Mouse (Mus musculus) telencephalon, adult 2 months (tissue): ENCODE measurements at regions not wholly inside any gene's neighbourhood (a gene's known extent, or its start where the extent isn't known, plus 50 kb on each side); places are given as distances from the start of the nearest gene placed in this dataset.

Source experiments
- DNase-seq: peaks from one replicate; pipeline ENCODE4 v3.0.0-alpha.2; 2011; ENCODE audit warnings: low read depth, low spot score

DNA sequence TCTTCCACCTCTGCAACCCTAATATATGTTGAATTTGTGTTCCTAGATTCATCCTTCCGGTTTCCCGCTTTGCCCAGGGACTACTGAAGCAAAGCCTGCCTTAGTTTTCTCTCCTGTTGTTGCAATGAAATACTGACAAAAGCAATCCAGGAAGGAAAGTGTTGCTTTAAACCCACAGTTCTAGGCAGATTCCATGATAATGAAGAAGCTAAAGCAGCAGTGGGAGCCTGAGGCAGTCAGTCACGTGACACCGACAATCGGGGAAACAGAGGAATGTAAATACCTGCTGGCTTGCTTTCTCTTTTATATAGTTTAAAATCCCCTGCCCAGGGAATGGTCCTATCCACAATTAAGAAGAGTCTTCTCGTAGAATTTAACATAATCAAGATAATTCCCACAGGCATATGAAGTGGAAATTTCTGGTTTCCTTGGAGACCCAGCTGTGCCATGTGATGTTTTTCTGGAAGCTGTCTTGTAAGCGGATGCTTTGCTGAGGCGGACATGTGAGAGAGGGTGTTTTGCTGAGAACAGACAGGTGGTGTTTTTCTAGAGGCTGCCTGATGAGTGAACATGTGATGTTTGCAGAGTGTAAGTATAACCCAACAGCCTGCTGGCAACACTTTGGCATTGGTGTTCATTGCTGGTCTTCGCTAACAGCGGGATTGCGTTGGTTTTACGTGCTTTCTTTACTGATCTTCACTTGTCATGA, 398.0 kb downstream of the Prim2 start:
- peak; percentile 82 for DNase-seq

- DNase-seq, result no peak
Measured at GRCm38 (mm10) chr1:33269162-33269561, 400.4 kb downstream of the Prim2 start.

GRCm38 (mm10) chr1:33265731-33266415, 403.7 kb downstream of the Prim2 start:
- no peak for DNase-seq

- peak; percentile 33 for DNase-seq
Measured at GRCm38 (mm10) chr1:33249474-33249873, 420.1 kb downstream of the Prim2 start.

GRCm38 (mm10) chr1:33247076-33247475, 422.5 kb downstream of the Prim2 start:
- DNase-seq, result no peak

DNA sequence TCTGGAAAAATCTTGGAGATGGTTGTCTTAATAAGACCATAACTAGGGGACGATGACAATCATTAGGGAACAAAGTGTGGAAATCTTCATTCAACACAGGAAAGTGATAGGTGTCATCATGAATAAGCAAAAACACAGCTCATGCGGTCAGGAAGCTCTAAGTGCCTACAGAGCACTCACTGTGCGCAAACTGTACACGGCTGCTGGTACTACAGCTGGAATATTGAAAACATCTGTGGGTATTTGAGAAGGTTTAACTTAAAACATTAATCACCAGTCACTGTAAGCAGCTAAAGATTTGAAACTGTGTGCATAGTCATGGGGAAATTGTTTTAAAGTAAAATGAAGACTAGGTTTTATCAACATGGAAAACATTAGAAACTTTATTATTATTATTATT, 424.4 kb downstream of the Prim2 start:
- no peak for DNase-seq

GRCm38 (mm10) chr1:33244691-33245090, 424.9 kb downstream of the Prim2 start:
- no peak for DNase-seq

GRCm38 (mm10) chr1:33222997-33223396, 446.6 kb downstream of the Prim2 start:
- DNase-seq, result no peak

- DNase-seq, result no peak
Measured at GRCm38 (mm10) chr1:33214815-33215214, 454.8 kb downstream of the Prim2 start.

GRCm38 (mm10) chr1:33214394-33214793, 455.2 kb downstream of the Prim2 start:
- no peak for DNase-seq

DNA sequence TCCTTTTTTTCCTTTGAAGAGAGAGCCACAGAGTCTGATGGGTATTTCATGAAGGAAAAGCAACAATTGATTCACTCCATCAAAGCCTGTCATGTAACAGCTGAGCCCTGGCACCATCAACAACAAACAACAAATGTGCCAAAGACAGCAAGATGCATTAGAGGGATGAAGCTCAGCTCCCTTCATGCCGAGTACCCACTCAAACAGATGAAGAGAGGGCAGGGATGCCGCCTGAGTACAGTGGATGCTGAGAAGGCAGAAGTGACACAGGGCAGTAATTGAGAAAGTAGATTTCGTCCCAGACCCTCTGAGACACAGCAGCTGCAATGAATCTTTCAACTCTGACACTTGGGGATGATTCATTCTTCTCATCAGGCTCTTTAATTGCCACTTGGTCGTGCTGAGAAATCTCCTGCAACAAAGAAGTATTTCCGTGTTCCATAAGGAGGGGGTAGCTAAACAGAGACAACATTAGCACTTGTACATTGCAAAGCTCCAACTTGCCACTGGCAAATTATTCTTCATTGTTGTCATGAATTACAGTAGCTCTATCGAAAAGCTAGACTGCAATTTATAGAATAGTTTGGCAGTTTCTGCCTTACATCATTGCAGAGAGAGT, 467.9 kb downstream of the Prim2 start:
- no peak for DNase-seq

DNA sequence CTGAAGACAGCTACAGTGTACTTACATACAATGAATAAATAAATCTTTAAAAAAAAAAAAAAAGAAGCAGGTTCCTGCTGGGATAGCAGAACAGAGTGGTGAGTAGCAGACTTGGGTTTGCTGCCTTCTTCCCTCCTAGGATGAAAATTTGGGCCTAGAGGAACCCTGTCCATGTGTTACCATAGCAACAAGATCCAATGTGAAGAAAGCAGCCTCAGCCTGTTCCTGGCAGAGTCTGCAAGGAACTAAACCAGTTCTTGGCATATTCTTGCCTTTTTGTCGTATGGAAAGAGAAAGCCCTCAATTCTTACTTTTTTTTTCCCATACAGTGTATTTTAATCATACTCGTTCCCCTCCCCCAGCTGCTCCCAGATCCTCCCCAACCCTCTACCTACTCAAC, 474.5 kb downstream of the Prim2 start:
- DNase-seq, result peak; percentile 83

DNA sequence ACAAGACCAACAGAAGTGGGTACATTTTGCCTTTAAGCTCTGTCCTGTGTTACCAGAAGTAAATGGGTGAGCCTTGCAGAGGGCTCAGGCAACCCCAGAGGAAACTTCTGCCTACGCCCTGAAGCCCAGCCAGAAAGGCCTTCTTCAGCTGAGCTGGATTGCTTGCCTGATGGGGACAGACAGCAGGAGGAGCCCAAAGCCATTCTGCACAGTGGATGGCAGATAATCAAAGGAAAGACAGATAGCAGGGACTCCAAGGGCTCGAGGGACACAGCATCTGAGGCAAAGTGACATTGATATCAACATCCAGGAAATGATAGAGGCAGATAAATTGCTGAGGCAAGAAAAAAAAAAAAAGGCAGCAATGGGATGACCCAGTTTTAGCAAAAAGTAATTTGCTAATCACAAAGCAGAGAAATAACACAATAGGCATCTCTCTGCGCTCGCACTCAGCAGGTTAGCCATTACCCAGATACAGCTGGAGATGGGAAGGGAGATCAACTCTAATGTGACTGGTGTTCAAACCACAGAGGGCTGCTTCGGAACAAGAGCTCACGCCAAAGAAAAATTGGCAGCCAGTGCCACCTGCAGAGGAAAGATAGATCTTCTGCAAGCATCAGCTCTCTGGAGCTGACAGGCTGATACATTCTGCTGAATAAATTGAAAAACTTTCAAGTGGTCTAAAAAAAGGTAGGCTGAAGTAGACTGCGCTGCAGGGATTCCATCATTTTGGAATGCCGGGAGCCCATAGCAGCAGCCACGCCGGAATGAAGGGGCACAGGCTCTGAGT, 494.8 kb downstream of the Prim2 start:
- peak; percentile 70 for DNase-seq

- no peak for DNase-seq
Measured at GRCm38 (mm10) chr1:33136991-33137390, 532.6 kb downstream of the Prim2 start.

GRCm38 (mm10) chr1:33130351-33130750, 539.2 kb downstream of the Prim2 start:
- DNase-seq, result no peak

- no peak for DNase-seq
Measured at GRCm38 (mm10) chr1:33125062-33125461, 544.5 kb downstream of the Prim2 start.

DNA sequence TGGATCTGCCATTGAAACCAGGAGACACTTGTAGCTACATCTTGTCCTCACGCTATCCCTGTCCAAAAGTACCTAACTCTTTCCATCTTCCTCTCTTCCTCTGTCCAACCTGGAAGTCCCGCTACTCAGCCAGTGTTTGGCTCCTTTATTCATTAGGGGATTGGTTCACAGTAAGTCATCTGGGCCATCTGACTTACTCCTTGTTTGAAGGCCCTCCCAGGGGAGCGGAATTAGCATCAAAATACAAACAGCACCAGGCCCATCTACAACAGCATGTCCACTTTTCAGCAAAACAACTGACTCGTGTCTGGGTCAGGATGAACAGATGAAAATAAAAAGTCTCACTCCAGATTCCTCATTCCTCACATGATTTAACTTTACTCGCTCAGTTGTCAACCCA, 559.2 kb upstream of the Gm5415 start:
- DNase-seq, result no peak

- no peak for DNase-seq
Measured at GRCm38 (mm10) chr1:33104296-33104695, 557.2 kb upstream of the Gm5415 start.

DNA sequence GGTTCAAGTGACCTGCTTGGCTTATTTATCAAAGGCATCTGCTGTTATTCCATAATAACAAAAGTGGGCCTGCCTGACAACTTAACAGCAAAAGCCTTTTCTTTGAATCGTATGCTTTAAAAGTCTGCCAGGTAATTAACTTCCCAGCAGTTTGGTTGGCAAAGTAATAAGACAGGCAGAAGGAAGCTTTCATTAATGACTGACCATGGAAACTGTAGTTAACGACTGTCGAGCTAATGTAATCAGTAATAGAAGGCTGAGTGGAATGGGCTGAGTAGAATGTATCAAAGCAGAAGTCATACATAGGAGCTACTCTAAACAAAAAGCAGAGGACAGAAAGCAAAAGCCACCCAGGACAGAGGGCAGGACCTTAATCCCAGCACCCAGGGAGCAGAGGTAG, 551.0 kb upstream of the Gm5415 start:
- no peak for DNase-seq

- DNase-seq, result no peak
Measured at GRCm38 (mm10) chr1:33096851-33097250, 549.8 kb upstream of the Gm5415 start.

DNA sequence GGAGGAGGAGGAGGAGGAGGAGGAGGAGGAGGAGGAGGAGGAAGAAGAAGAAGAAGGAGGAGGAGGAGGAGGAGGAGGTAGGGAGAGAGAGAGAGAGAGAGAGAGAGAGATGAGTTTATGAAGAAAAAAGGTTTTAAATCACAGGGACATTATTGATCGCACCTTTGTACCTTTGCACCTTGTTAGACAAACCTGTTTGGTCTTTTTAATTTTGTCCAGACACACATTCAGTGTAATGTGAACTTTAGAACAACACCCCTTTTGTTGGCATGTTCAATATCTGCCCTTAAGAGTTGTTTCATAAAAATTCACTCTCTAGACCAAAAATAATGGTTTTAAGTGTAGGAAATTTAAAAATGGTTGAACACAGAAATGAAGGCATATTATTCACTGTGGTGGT, 527.5 kb upstream of the Gm5415 start:
- no peak for DNase-seq

DNA sequence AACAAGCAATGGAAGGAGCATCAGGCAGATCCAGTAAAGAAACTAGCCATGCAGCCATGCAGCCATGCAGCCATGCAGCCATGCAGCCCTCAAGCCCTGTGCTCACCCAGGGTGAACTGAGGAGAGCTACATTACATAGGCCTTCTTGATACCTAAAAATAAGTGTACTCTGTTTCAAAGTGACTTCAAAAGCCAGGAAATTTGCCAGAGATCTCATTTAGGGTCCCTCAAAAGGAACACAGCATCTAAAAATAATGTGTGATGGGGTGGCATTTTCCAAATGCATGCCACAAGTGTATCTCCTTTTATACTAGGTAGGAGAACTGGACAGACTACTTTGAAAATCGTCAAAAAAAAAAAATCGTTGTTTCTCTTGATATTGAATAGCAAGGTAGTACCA, 510.9 kb upstream of the Gm5415 start:
- no peak for DNase-seq
